Mouse (Mus musculus): ENCODE measurements around the gene Dnajb4. TPM values are rescaled to one million over a fixed set of nuclear protein-coding genes. Genes with fewer than 3 reads are reported as not detected.
"Not testable (repeated sequence)": the region's sequence is repeated elsewhere in the genome, so short reads cannot be mapped to it uniquely, and the experiment has no call there.

The Dnajb4 gene
- total RNA-seq, 2 experiments from 2014 or later: 118 to 137 TPM

GRCm38 (mm10) chr3:152147085-152147831, 62.8 kb downstream of the Dnajb4 start:
- DNase-seq: no peak

- peak; percentile 76 to 90 for DNase-seq
Observed at GRCm38 (mm10) chr3:152145186-152145585, 64.9 kb downstream of the Dnajb4 start.

- peak in 1 of 2 experiments; percentile 72 for DNase-seq
Observed at GRCm38 (mm10) chr3:152142989-152143695, 67.0 kb downstream of the Dnajb4 start.

GRCm38 (mm10) chr3:152142146-152142545, 68.0 kb downstream of the Dnajb4 start:
- no peak for DNase-seq

DNA sequence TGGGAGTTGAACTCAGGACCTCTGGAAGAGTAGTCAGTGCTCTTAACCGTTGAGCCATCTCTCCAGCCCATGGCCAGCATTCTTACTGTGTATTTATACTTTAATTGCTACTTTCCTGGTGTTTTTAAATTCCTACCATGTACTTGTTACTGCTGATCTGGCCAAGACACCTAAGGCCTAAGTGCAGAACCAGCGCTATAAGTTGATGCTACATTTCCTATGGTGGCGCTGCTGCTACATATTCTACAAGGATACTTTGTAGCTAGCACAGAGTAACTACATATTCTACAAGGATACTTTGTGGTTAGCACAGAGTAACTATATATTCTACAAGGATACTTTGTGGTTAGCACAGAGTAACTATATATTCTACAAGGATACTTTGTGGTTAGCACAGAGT, 70.8 kb downstream of the Dnajb4 start:
- DNase-seq: not testable (repeated sequence)

DNA sequence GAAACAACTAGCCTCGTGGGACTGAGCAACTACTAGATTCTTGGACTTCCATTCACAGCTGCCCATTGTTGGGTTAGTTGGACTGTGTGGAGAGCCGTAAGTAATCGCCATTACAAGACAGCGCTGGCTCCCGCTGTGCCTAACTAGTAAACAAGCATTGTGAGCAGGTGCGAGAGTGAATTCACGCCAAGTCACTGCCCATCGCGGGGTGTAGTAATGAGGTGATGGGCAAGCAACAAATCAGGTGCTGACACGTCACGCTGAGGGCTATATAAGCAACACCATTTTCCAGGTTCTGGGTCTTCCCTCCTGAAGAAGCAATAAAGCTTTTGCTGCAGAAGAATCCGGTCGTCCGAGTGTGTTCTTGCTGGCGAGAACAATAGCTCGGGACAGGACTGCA, 74.0 kb downstream of the Dnajb4 start:
- not testable (repeated sequence) for DNase-seq

DNA sequence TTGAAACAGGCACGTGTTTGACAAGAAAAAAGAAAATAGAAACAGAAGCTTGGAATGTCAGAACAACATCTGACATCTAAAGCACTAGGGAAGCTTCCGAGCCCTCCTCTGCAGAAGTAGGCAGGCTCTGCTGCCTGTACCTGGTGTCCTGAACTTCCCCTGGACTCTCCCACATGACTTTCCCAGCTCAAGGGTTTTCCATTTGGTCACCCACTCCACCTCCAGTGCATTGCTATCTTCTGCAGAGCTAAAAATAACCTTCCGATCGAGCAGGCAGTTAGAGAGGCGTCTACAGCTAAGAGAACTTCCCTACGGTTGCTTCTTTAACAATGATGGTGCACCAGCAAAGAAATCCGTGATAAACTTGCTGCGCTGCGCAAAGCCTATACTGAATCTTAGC, 76.5 kb downstream of the Dnajb4 start:
- DNase-seq: peak; percentile 68 to 86

DNA sequence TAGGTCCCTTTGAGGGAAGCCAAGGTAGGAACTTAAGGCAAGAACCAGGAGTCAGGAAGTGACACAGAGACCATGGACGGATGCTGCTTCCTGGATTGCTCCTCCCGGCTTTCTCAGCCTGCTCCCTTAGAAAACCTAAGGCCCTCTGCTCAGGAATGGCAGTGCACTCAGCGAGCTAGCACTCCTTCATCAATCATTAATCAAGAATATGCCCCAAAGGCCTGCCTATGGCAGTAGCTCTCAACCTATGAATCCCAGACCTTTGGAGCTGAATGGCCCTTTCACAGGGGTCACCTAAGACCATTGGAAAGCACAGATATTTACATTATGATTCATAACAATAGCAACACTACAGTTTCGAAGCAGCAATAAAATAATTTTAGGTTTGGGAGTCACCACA, 79.1 kb downstream of the Dnajb4 start:
- DNase-seq: no peak

GRCm38 (mm10) chr3:152129426-152129825, 80.7 kb downstream of the Dnajb4 start:
- not testable (repeated sequence) for DNase-seq

- no peak for DNase-seq
Observed at GRCm38 (mm10) chr3:152128631-152129030, 81.5 kb downstream of the Dnajb4 start.

Other genes with a start within 250 kb of the Dnajb4 start
- 1 to 10 TPM; 4.4 to 5.0 TPM for gene Gipc2, start 44.1 kb downstream of the Dnajb4 start, total RNA-seq (2021)
- gene Fubp1, start 120 bp upstream of the Dnajb4 start, total RNA-seq (2021): 10 to 100 TPM; 51.2 to 52.5 TPM
- gene Nexn, start 56.0 kb upstream of the Dnajb4 start, total RNA-seq (2021): 100 to 1,000 TPM; 321 to 331 TPM
- gene Miga1, start 130.1 kb upstream of the Dnajb4 start, total RNA-seq (2021): 10 to 100 TPM; 10.8 to 14.7 TPM
- 10 to 100 TPM; 22.2 to 24.3 TPM for gene Usp33, start 136.2 kb upstream of the Dnajb4 start, total RNA-seq (2021)
- gene Zzz3, start 185.2 kb upstream of the Dnajb4 start, total RNA-seq (2021): 10 to 100 TPM; 20.3 to 23.4 TPM

Measured in heart, adult 18-20 months (tissue).